Mouse (Mus musculus) erythroblast, embryonic 14.5 days (primary cell): ENCODE data around the gene Aida.

Source experiments
- GATA1 ChIP-seq: IDR thresholded peaks from 2 replicates; pipeline ENCODE4 v1.6.1; 2012; ENCODE audit warnings: low read length, inconsistent platforms, mixed read lengths
- TAL1 ChIP-seq: IDR thresholded peaks from 3 replicates; pipeline ENCODE4 v1.6.1; 2012; ENCODE audit warnings: low read length, inconsistent platforms, mixed read lengths

DNA sequence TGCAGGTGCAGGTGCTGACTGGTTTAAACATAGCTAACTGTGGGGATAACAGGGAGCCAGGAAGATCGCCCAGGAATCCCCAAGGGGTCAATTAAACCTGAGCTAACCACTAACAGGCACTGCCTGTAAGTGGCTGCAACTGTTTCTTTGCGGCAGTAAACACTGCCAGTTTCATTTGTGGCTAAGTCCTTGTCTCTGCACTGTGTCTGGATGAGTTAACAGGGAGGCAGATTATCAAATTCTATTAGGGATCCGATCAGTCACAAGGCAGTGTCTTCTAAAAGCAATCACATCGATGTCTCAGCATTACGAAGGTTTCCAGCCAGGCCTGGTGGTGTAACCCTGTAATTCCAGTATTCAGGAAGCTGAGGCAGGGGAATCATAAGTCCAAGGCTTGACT lies 70.0 kb downstream of the Aida start:
- TF ChIP-seq GATA1: no peak
- no peak for TF ChIP-seq TAL1
